Mouse (Mus musculus) right cerebral cortex, adult 2 months (tissue): ENCODE measurements around the gene Atp11c.

Source experiments
- DNase-seq, 2 experiments: peaks; one replicate each; pipeline ENCODE4 v3.0.0; 2021 to 2022; ENCODE audit warnings: low spot score in 2 of 2

The Atp11c gene

GRCm38 (mm10) chrX:60592598-60592997 is at the start of gene Atp11c:
Gene Atp11c, minus strand, starts transcription at chrX:60592698.
- DNase-seq: no peak

- DNase-seq: peak in 1 of 2 experiments; percentile 6
These were observed 16.7 kb upstream of the Atp11c start for GRCm38 (mm10) chrX:60609202-60609601.

GRCm38 (mm10) chrX:60570539-60570938 is 22.0 kb downstream of the Atp11c start:
- DNase-seq: no peak

- no peak for DNase-seq
These were observed 23.5 kb downstream of the Atp11c start for GRCm38 (mm10) chrX:60569047-60569446.

- no peak for DNase-seq
These were observed 37.3 kb downstream of the Atp11c start for GRCm38 (mm10) chrX:60555242-60555641.

GRCm38 (mm10) chrX:60547444-60548304 is 44.8 kb downstream of the Atp11c start:
- peak in 1 of 2 experiments; percentile 6 for DNase-seq

GRCm38 (mm10) chrX:60547098-60547443 is 45.4 kb downstream of the Atp11c start:
- peak in 1 of 2 experiments; percentile 13 for DNase-seq

GRCm38 (mm10) chrX:60545906-60546305 is 46.6 kb downstream of the Atp11c start:
- DNase-seq: no peak

GRCm38 (mm10) chrX:60545444-60545843 is 47.1 kb downstream of the Atp11c start:
- DNase-seq: no peak

- DNase-seq: no peak
These were observed 48.4 kb downstream of the Atp11c start for GRCm38 (mm10) chrX:60544098-60544497.

- DNase-seq: no peak
These were observed 49.6 kb downstream of the Atp11c start for GRCm38 (mm10) chrX:60542901-60543300.

- no peak for DNase-seq
These were observed 53.3 kb downstream of the Atp11c start, which contains the start of gene Gm7073 for GRCm38 (mm10) chrX:60539149-60539548. Gene Gm7073, minus strand, starts transcription at chrX:60539249.

GRCm38 (mm10) chrX:60503995-60504394 is 88.5 kb downstream of the Atp11c start:
- DNase-seq: peak; percentile 7 to 8

GRCm38 (mm10) chrX:60497750-60498149 is 94.7 kb downstream of the Atp11c start:
- DNase-seq: no peak

GRCm38 (mm10) chrX:60495308-60495707 is 97.2 kb downstream of the Atp11c start:
- no peak for DNase-seq

GRCm38 (mm10) chrX:60463786-60464185 is 128.7 kb downstream of the Atp11c start:
- peak in 1 of 2 experiments; percentile 3 for DNase-seq

GRCm38 (mm10) chrX:60414563-60415111 is 177.9 kb downstream of the Atp11c start:
- DNase-seq: no peak

GRCm38 (mm10) chrX:60405681-60406080 is 186.8 kb downstream of the Atp11c start:
- DNase-seq: no peak

GRCm38 (mm10) chrX:60404668-60405044 is 187.8 kb downstream of the Atp11c start:
- peak; percentile 81 to 83 for DNase-seq

GRCm38 (mm10) chrX:60403764-60404667 is 188.5 kb downstream of the Atp11c start:
- peak; percentile 6 to 12 for DNase-seq

- DNase-seq: peak in 1 of 2 experiments; percentile 3
These were observed 189.3 kb downstream of the Atp11c start for GRCm38 (mm10) chrX:60403062-60403763.
